Mouse (Mus musculus): ENCODE results near the gene Acly.

DNA sequence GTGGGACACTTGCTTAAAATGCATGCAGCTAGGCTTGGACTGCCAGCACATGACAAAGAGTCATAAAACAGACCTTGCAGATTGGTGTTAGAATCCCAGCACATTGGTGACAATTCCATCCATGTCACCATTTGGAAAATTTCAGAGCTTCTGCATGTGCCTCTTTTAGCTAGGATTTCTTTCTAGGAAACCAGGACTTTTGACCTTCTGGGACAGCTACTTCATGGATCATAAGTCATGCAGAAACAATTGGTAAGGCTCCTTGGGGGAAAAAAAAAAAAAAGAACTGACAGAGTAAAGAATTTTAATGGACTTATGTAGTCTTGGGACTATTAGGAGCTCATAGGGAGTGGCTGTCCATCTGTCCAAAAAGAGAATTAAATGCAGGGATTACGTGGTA is 89.9 kb downstream of the Acly start:
- TF ChIP-seq CTCF (conservative IDR thresholded peaks at IDR 0.05; ENCODE audit: low read length) (no peak), POU5F1 (IDR thresholded peaks at IDR 0.05; ENCODE audit: borderline replicate concordance, low read length) (no peak)
